Mouse (Mus musculus) limb, embryonic 10.5 days (tissue): ENCODE data around the gene H2al1g. TPM values are rescaled to one million over a fixed set of nuclear protein-coding genes. Genes with fewer than 3 reads are reported as not detected.
"Not testable (repeated sequence)": the region's sequence is repeated elsewhere in the genome, so short reads cannot be mapped to it uniquely, and the experiment has no call there.

Source experiments
- DNase-seq: peaks from one replicate; pipeline ENCODE4 v3.0.0-alpha.2; 2017; ENCODE audit warnings: low spot score
- H3K27ac ChIP-seq: fragments of 300-500 bp; sonication (generic); 2 replicates; pipeline ENCODE4 v1.5.1; 2016; ENCODE audit warnings: mild to moderate bottlenecking
- H3K27me3 ChIP-seq: fragments of 300-500 bp; sonication (generic); 2 replicates; pipeline ENCODE4 v1.6.1; 2016; ENCODE audit warnings: low read depth, mild to moderate bottlenecking; ENCODE audit not compliant: poor library complexity, severe bottlenecking
- H3K36me3 ChIP-seq: fragments of 300-500 bp; sonication (generic); 2 replicates; pipeline ENCODE4 v1.6.1; 2016; ENCODE audit warnings: mild to moderate bottlenecking, moderate library complexity
- H3K4me1 ChIP-seq: fragments of 300-500 bp; sonication (generic); 2 replicates; pipeline ENCODE4 v1.6.1; 2016
- H3K4me3 ChIP-seq: fragments of 300-500 bp; sonication (generic); 2 replicates; pipeline ENCODE4 v1.5.1; 2016; ENCODE audit warnings: mild to moderate bottlenecking, moderate library complexity
- H3K9me3 ChIP-seq: fragments of 300-500 bp; sonication (generic); replicated peaks from 2 replicates; pipeline ENCODE4 v1.6.1; 2016; ENCODE audit warnings: mild to moderate bottlenecking
- WGBS: fragments of 180-500 bp; shearing (Covaris S2); methylation state at CpG from one replicate; pipeline ENCODE4 v1.1.7; 2016; 5-methylcytosine and 5-hydroxymethylcytosine counted together
- polyA plus RNA-seq: library from polyadenylated mRNA; unstranded; fragments of >200 nt; fragmentation: Nextera tagmentation; extraction: Ambion mirVana; gene quantifications from 2 replicates; pipeline ENCODE4 v1.2.1, GENCODE M21; 2016

The H2al1g gene
- polyA plus RNA-seq, 1 experiment from 2014 or later, result not detected

DNA sequence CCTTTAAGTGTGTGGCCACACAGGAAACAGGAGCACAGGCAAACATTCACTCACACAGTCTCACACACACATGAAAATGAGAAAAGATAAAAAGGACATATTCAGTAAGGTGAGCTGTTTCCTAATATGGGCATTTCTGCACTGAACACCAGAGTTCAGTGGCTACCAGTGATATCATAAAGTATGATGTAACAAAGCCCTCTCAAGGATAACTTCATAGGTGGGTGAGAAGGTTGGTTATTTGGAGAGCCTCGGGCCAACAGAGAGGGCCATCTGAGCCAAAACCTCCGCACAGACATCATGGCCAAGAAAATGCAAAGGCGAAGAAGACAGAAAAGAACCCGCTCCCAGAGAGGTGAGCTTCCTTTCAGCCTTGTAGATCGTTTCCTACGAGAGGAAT lies 3.1 kb downstream of the H2al1g start, which contains the start of gene H2al1h:
H2al1h (plus strand) TSS at position 301 of the 400 bp plus-strand sequence.
- not testable (repeated sequence) for H3K27ac ChIP-seq, DNase-seq, H3K4me3 ChIP-seq, H3K9me3 ChIP-seq, H3K4me1 ChIP-seq, H3K27me3 ChIP-seq, H3K36me3 ChIP-seq
- WGBS, result no CpG with 5 or more reads among the region's 6 CpGs

DNA sequence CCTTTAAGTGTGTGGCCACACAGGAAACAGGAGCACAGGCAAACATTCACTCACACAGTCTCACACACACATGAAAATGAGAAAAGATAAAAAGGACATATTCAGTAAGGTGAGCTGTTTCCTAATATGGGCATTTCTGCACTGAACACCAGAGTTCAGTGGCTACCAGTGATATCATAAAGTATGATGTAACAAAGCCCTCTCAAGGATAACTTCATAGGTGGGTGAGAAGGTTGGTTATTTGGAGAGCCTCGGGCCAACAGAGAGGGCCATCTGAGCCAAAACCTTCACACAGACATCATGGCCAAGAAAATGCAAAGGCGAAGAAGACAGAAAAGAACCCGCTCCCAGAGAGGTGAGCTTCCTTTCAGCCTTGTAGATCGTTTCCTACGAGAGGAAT lies 6.3 kb downstream of the H2al1g start, which contains the start of gene H2al1i:
H2al1i (plus strand) TSS at position 301 of the 400 bp plus-strand sequence.
- H3K9me3 ChIP-seq, H3K36me3 ChIP-seq, H3K4me1 ChIP-seq, H3K4me3 ChIP-seq, H3K27ac ChIP-seq, DNase-seq: not testable (repeated sequence)
- H3K27me3 ChIP-seq, result peaks cover 13% of the 10 kb centered on the region
- 88% methylated on average over 3 of the region's 5 CpGs for WGBS

DNA sequence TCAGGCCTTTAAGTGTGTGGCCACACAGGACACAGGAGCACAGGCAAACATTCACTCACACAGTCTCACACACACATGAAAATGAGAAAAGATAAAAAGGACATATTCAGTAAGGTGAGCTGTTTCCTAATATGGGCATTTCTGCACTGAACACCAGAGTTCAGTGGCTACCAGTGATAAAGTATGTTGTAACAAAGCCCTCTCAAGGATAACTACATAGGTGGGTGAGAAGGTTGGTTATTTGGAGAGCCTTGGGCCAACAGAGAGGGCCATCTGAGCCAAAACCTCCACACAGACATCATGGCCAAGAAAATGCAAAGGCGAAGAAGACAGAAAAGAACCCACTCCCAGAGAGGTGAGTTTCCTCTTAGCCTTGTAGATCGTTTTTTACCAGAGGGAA lies 9.5 kb downstream of the H2al1g start, which contains the start of gene H2al1j:
H2al1j (plus strand) TSS at position 301 of the 400 bp plus-strand sequence.
- H3K4me3 ChIP-seq, DNase-seq, H3K36me3 ChIP-seq, H3K27ac ChIP-seq, H3K4me1 ChIP-seq, H3K9me3 ChIP-seq: not testable (repeated sequence)
- WGBS, result 80% methylated on average over 2 of the region's 2 CpGs
- peaks cover 43% of the 10 kb centered on the region for H3K27me3 ChIP-seq

DNA sequence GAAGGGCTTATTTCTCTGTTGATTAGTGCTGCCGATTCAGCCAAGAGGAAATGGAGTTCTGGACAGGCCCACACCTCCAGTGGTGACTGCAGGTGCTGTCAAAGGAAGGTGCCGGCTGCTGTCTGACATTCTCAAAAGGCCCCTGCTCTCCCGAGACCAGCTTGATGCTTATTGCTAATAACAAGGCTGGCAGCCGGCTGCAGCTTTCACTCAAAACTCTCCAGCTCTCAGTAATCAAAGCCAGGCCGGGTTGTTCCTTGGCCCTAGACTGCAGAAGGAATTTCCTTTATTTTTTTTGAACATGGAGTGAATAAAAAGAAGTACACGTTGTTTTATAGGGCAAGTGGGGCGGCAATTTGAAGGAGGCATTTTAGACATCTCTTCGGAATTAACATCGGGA lies 27.7 kb downstream of the H2al1g start:
- Histone ChIP-seq H3K36me3 (no peaks in the 10 kb centered on the region), H3K27ac (peak overlapping the region; percentile 68; the same call in 1 of the 2 replicates), H3K27me3 (peaks cover 95% of the 10 kb centered on the region), H3K4me3 (no peak overlapping the region), H3K9me3 (no peaks in the 10 kb centered on the region), H3K4me1 (peaks cover 26% of the 10 kb centered on the region)
- peak; percentile 58 for DNase-seq
- 37% methylated on average over 9 of the region's 9 CpGs for WGBS

DNA sequence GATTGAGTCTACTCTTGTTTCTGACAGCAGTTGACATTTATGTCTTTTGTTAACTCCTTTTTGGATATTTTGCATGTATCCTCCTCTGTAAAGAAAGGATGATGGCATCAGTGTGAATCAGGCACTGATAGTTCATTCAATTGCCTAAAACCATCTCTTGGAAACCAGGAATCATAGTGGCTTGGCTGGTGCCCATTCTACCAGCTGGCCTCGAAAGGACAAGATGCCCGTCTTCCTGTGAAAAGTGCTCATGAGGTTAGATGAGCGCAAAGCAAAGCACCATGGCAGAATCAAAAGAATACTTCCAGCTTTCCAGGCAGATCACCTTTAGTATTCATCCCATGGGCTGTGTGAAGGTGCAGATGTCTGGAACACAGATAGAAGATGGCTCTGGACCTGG lies 28.7 kb downstream of the H2al1g start:
- H3K27me3 ChIP-seq, result peaks cover 97% of the 10 kb centered on the region

DNA sequence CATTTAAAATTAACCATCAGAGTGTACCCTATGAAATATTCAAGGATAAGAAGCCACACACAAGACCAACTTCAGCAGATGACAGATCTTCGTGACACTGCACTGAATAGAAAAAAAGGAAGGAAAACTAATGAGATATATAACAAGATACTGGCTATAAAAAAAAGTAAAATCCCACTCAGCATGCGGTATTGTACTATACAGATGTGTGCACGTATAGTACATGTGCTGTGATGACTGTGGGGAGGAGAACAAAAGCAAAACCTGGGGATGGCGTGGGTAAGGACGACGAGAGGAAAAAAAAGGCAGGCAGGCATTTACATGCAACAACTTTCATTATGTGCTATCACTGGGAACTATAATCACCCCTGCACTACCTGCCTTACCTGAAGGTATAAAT lies 42.8 kb downstream of the H2al1g start:
- Histone ChIP-seq H3K4me3 (no peak overlapping the region), H3K36me3 (no peaks in the 10 kb centered on the region), H3K27me3 (peaks cover 97% of the 10 kb centered on the region), H3K9me3 (no peaks in the 10 kb centered on the region), H3K27ac (no peak overlapping the region), H3K4me1 (peaks cover 20% of the 10 kb centered on the region)
- WGBS, result 87% methylated on average over 6 of the region's 6 CpGs
- DNase-seq, result no peak

More for the DNA sequence above, 28.7 kb downstream of the H2al1g start:
- DNase-seq, result no peak
- WGBS, result 98% methylated on average over 3 of the region's 3 CpGs
- Histone ChIP-seq H3K36me3 (no peaks in the 10 kb centered on the region), H3K4me1 (peaks cover 26% of the 10 kb centered on the region), H3K4me3 (no peak overlapping the region), H3K27ac (peak overlapping the region; percentile 30; the same call in 1 of the 2 replicates), H3K9me3 (no peaks in the 10 kb centered on the region)

DNA sequence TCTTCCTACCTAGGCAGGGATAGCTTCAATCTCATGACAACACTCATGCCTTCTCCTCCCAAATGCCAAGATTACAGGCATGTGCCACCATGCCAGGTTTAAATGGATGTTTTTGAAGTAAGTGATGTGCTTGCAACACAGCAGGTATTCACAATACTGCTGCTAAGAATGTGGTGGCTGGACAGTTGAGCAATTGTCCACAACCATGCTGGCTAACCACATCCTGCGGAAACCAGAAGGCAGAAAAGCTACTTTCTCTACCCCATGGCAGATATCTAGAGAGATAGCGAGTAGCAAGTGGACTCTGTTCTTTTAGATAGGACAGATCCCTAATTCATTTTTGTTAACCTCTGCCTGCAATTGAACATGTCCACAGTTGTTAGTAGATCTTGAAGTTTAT lies 43.2 kb downstream of the H2al1g start:
- no peak overlapping the region for H3K27ac ChIP-seq
- H3K4me3 ChIP-seq, result no peak overlapping the region
- no peak for DNase-seq
- H3K27me3 ChIP-seq, result peaks cover 97% of the 10 kb centered on the region
- no peaks in the 10 kb centered on the region for H3K36me3 ChIP-seq
- H3K4me1 ChIP-seq, result peaks cover 23% of the 10 kb centered on the region
- 89% methylated on average over 2 of the region's 2 CpGs for WGBS
- H3K9me3 ChIP-seq, result no peaks in the 10 kb centered on the region

DNA sequence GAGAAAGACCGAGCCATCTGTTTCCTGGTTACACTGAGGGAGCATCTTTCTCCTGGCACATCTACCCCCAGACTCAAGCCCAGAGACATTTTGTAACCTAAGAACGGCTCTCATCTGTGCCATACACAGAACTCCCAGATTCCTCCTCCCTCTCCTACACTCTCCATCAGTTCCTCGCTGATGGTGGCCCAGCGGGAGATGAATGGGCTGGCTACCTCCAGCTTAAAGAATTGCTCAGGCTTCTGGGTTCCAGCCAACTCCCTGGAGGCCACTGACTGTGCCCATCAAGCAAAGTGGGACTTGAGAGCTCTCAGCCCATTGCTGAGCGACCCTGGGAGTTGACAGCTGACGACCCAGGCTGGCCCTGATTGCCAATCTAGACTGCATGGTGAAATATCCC lies 45.8 kb downstream of the H2al1g start:
- Histone ChIP-seq H3K9me3 (no peaks in the 10 kb centered on the region), H3K4me3 (no peak overlapping the region), H3K27ac (no peak overlapping the region), H3K4me1 (peaks cover 24% of the 10 kb centered on the region), H3K36me3 (no peaks in the 10 kb centered on the region), H3K27me3 (peaks cover 97% of the 10 kb centered on the region)
- WGBS, result 67% methylated on average over 6 of the region's 6 CpGs
- no peak for DNase-seq

DNA sequence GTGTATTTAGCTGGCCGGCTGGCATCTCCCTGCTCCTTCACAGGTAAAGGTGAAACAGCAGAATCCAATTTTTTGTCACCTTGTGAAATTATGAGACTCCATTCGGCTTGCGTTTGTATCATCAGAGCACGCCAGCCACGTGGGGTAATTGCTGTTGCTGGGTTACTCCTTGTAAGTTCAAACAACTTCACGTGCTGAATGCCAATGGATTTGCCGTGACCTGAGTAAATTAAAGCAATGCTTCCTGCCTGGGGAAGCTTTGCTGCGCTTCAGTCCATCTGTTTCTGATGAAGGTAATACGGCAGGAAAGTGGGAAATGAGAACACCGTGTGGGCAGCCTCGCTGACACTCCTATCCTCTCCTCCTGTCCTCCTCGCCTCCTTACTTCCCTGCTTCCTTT lies 47.1 kb downstream of the H2al1g start:
- H3K4me3 ChIP-seq, result no peak overlapping the region
- WGBS, result 19% methylated on average over 12 of the region's 12 CpGs

More for the DNA sequence above, 47.1 kb downstream of the H2al1g start:
- peak overlapping the region; percentile 58 for H3K27ac ChIP-seq
- H3K9me3 ChIP-seq, result no peaks in the 10 kb centered on the region
- H3K4me1 ChIP-seq, result peaks cover 26% of the 10 kb centered on the region
- peak; percentile 54 for DNase-seq
- H3K36me3 ChIP-seq, result no peaks in the 10 kb centered on the region
- H3K27me3 ChIP-seq, result peaks cover 97% of the 10 kb centered on the region

Other genes with a start within 250 kb of the H2al1g start
- not detected in 2 replicates for gene H2al1a, start 19.0 kb upstream of the H2al1g start, polyA plus RNA-seq
- not detected in 2 replicates for gene H2al1b, start 15.8 kb upstream of the H2al1g start, polyA plus RNA-seq
- gene H2al1c, start 12.6 kb upstream of the H2al1g start, polyA plus RNA-seq, result not detected in 2 replicates
- gene H2al1d, start 9.4 kb upstream of the H2al1g start, polyA plus RNA-seq, result not detected in 2 replicates
- not detected in 2 replicates for gene H2al1e, start 6.3 kb upstream of the H2al1g start, polyA plus RNA-seq
- gene H2al1f, start 3.1 kb upstream of the H2al1g start, polyA plus RNA-seq, result not detected in 2 replicates
- not detected in 2 replicates for gene H2al1h, start 3.2 kb downstream of the H2al1g start, polyA plus RNA-seq
- not detected in 2 replicates for gene H2al1i, start 6.4 kb downstream of the H2al1g start, polyA plus RNA-seq
- not detected in 2 replicates for gene H2al1j, start 9.6 kb downstream of the H2al1g start, polyA plus RNA-seq